12 mouse cellular contexts compared by ENCODE assay signal in genomic region chr16:62355830-62356270, GRCm38 (mm10).
DNase-seq lines count a peak whose midpoint lies in the region; ATAC-seq and TF ChIP-seq lines count a peak whose summit lies in the region.
"Had no signal": no experiment of that assay in that cellular context is flagged by ENCODE, and none has a peak within 500 bp of the region (broad histone marks: within the 10 kb centered on the region; RNA-seq: fewer than 3 reads in every experiment).

No protein-coding gene starts in this region.

- no peak for TF ChIP-seq CTCF in hindbrain, postnatal 0 days (IDR thresholded peaks at IDR 0.05; ENCODE audit: low read depth)
- TF ChIP-seq CTCF in olfactory bulb, adult 2 months (IDR thresholded peaks at IDR 0.05; ENCODE audit: insufficient read depth, low read depth, low read length) = no peak

- no peak for TF ChIP-seq POLR2A in olfactory bulb, adult 2 months (IDR thresholded peaks at IDR 0.05; ENCODE audit: insufficient read depth, low read depth, low read length)

- no peak overlapping the region for H3K4me2 ChIP-seq in embryonic facial prominence, embryonic 11.5 days (ENCODE audit: low read depth, low read length)
- peak overlapping the region; percentile 13 for H3K4me2 ChIP-seq in forebrain, embryonic 14.5 days (ENCODE audit: low read length)
- peak overlapping the region; percentile 26 for H3K4me2 ChIP-seq in hindbrain, postnatal 0 days (ENCODE audit: low read depth, low read length)
- no peak overlapping the region for H3K4me2 ChIP-seq in heart, embryonic 11.5 days
- H3K4me2 ChIP-seq: embryonic facial prominence, embryonic 12.5 days had no signal

- H3K36me3 ChIP-seq in embryonic facial prominence, embryonic 11.5 days (replicated peaks; ENCODE audit: control insufficient read depth, insufficient read depth, low read depth, low read length) = no peaks in the 10 kb centered on the region
- H3K36me3 ChIP-seq in embryonic facial prominence, embryonic 10.5 days (replicated peaks) = no peaks in the 10 kb centered on the region
- no peaks in the 10 kb centered on the region for H3K36me3 ChIP-seq in forebrain, embryonic 14.5 days (ENCODE audit: control insufficient read depth, insufficient read depth, low read length)
- no peaks in the 10 kb centered on the region for H3K36me3 ChIP-seq in hindbrain, postnatal 0 days (ENCODE audit: insufficient read depth, low read length)
- no peaks in the 10 kb centered on the region for H3K36me3 ChIP-seq in heart, embryonic 11.5 days (ENCODE audit: control insufficient read depth, insufficient read depth, low read length)
- H3K36me3 ChIP-seq: embryonic facial prominence, embryonic 12.5 days had no signal

- intact Hi-C loops in heart, postnatal 14 days (cut with DNase I) = no loop called here

- 0 out of 2 replicates have a peak, but pooled peaks have one; percentile 29 for ATAC-seq in embryonic facial prominence, embryonic 11.5 days (replicated peaks; ENCODE audit: insufficient number of reproducible peaks, low FRiP score, low TSS enrichment, low read depth)
- peak; percentile 96 for ATAC-seq in forebrain, embryonic 14.5 days
- ATAC-seq in hindbrain, postnatal 0 days = peak; percentile 80
- no peak for ATAC-seq in heart, embryonic 11.5 days (replicated peaks; ENCODE audit: insufficient number of reproducible peaks, low FRiP score, low TSS enrichment)

- DNase-seq in embryonic facial prominence, embryonic 11.5 days (ENCODE audit: low spot score) = peak; percentile 2
- DNase-seq in embryonic facial prominence, embryonic 10.5 days (ENCODE audit: low spot score) = no peak
- DNase-seq in forebrain, embryonic 14.5 days (ENCODE audit: low spot score) = peak; percentile 88
- peak; percentile 61 for DNase-seq in hindbrain, postnatal 0 days (ENCODE audit: low spot score)
- no peak for DNase-seq in heart, postnatal 14 days
- no peak for DNase-seq in gastrocnemius, postnatal 10 days
- DNase-seq: cerebellum, adult 18-20 months; thymus, adult 18-20 months had no signal

- WGBS in embryonic facial prominence, embryonic 11.5 days = 52% methylated on average over 8 of the region's 8 CpGs
- WGBS in embryonic facial prominence, embryonic 10.5 days = 57% methylated on average over 8 of the region's 8 CpGs
- 4% methylated on average over 8 of the region's 8 CpGs for WGBS in forebrain, embryonic 14.5 days
- WGBS in hindbrain, postnatal 0 days = 10% methylated on average over 8 of the region's 8 CpGs
- 21% methylated on average over 8 of the region's 8 CpGs for WGBS in olfactory bulb, adult 2 months
- 73% methylated on average over 8 of the region's 8 CpGs for whole genome bisulfite sequencing in heart, embryonic 11.5 days (ENCODE audit: insufficient replicate concordance)

- no peak overlapping the region for H3K4me3 ChIP-seq in embryonic facial prominence, embryonic 11.5 days (ENCODE audit: low read depth, low read length)
- no peak overlapping the region for H3K4me3 ChIP-seq in embryonic facial prominence, embryonic 10.5 days
- no peak overlapping the region for H3K4me3 ChIP-seq in forebrain, embryonic 14.5 days (ENCODE audit: low read depth, low read length)
- no peak overlapping the region for H3K4me3 ChIP-seq in hindbrain, postnatal 0 days (ENCODE audit: low read length)
- no peak overlapping the region for H3K4me3 ChIP-seq in olfactory bulb, adult 2 months (ENCODE audit: insufficient read depth, low read depth, low read length)
- no peak overlapping the region for H3K4me3 ChIP-seq in heart, embryonic 11.5 days (ENCODE audit: low read depth, low read length)
- H3K4me3 ChIP-seq: embryonic facial prominence, embryonic 12.5 days; layer of hippocampus, adult 2 months had no signal

- H3K4me1 ChIP-seq in embryonic facial prominence, embryonic 11.5 days (ENCODE audit: control insufficient read depth, insufficient read depth, low read length) = no peaks in the 10 kb centered on the region
- H3K4me1 ChIP-seq in embryonic facial prominence, embryonic 10.5 days = no peaks in the 10 kb centered on the region
- H3K4me1 ChIP-seq in forebrain, embryonic 14.5 days (ENCODE audit: control insufficient read depth, insufficient read depth, low read length) = no peaks in the 10 kb centered on the region; the same call in 1 of the 2 replicates
- H3K4me1 ChIP-seq in hindbrain, postnatal 0 days (ENCODE audit: insufficient read depth, low read length) = no peaks in the 10 kb centered on the region
- no peaks in the 10 kb centered on the region for H3K4me1 ChIP-seq in olfactory bulb, adult 2 months (ENCODE audit: control insufficient read depth, insufficient read depth, low read length)
- H3K4me1 ChIP-seq in heart, embryonic 11.5 days (ENCODE audit: control insufficient read depth, insufficient read depth, low read length) = no peaks in the 10 kb centered on the region
- H3K4me1 ChIP-seq: embryonic facial prominence, embryonic 12.5 days had no signal

- H3K9ac ChIP-seq in embryonic facial prominence, embryonic 11.5 days (replicated peaks; ENCODE audit: low read length) = no peak overlapping the region
- H3K9ac ChIP-seq in forebrain, embryonic 14.5 days (ENCODE audit: low read length) = no peak overlapping the region
- H3K9ac ChIP-seq in hindbrain, postnatal 0 days (replicated peaks; ENCODE audit: low read length) = no peak overlapping the region
- no peak overlapping the region for H3K9ac ChIP-seq in heart, embryonic 11.5 days (ENCODE audit: low read depth, low read length)
- H3K9ac ChIP-seq: embryonic facial prominence, embryonic 12.5 days had no signal

- H3K27me3 ChIP-seq in embryonic facial prominence, embryonic 11.5 days (ENCODE audit: control insufficient read depth, insufficient read depth, low read length) = no peaks in the 10 kb centered on the region
- H3K27me3 ChIP-seq in embryonic facial prominence, embryonic 10.5 days (replicated peaks; ENCODE audit: low read depth, poor library complexity, severe bottlenecking) = no peaks in the 10 kb centered on the region
- no peaks in the 10 kb centered on the region for H3K27me3 ChIP-seq in forebrain, embryonic 14.5 days (replicated peaks; ENCODE audit: control insufficient read depth, insufficient read depth, low read length)
- H3K27me3 ChIP-seq in hindbrain, postnatal 0 days (ENCODE audit: insufficient read depth, low read length) = no peaks in the 10 kb centered on the region
- no peaks in the 10 kb centered on the region for H3K27me3 ChIP-seq in heart, embryonic 11.5 days (ENCODE audit: control insufficient read depth, insufficient read depth, low read length)
- H3K27me3 ChIP-seq: embryonic facial prominence, embryonic 12.5 days had no signal

- H3K27ac ChIP-seq in embryonic facial prominence, embryonic 11.5 days (replicated peaks; ENCODE audit: low read depth, low read length) = no peak overlapping the region
- H3K27ac ChIP-seq in embryonic facial prominence, embryonic 10.5 days (replicated peaks) = no peak overlapping the region
- H3K27ac ChIP-seq in forebrain, embryonic 14.5 days (ENCODE audit: low read depth, low read length) = no peak overlapping the region
- no peak overlapping the region; the same call in 1 of the 2 replicates for H3K27ac ChIP-seq in hindbrain, postnatal 0 days
- H3K27ac ChIP-seq in olfactory bulb, adult 2 months (ENCODE audit: insufficient read depth, low read depth, low read length) = peak overlapping the region; percentile 62; the same call in 1 of the 2 replicates
- H3K27ac ChIP-seq in heart, embryonic 11.5 days (ENCODE audit: low read depth, low read length) = no peak overlapping the region
- H3K27ac ChIP-seq: embryonic facial prominence, embryonic 12.5 days; layer of hippocampus, adult 2 months had no signal

- no peaks in the 10 kb centered on the region for H3K9me3 ChIP-seq in embryonic facial prominence, embryonic 11.5 days (replicated peaks; ENCODE audit: control insufficient read depth, low read length)
- H3K9me3 ChIP-seq in embryonic facial prominence, embryonic 10.5 days = no peaks in the 10 kb centered on the region
- H3K9me3 ChIP-seq in forebrain, embryonic 14.5 days (replicated peaks; ENCODE audit: control insufficient read depth, low read length) = no peaks in the 10 kb centered on the region
- H3K9me3 ChIP-seq in hindbrain, postnatal 0 days (ENCODE audit: low read length) = no peaks in the 10 kb centered on the region
- no peaks in the 10 kb centered on the region for H3K9me3 ChIP-seq in heart, embryonic 11.5 days (replicated peaks; ENCODE audit: control insufficient read depth, low read length)
- H3K9me3 ChIP-seq: embryonic facial prominence, embryonic 12.5 days had no signal

Comparison
In these comparisons a context has a peak if more than half of its experiments do, and no peak if none do; other contexts are left out.
1. DNase-seq: peak in embryonic facial prominence, embryonic 11.5 days (single experiment), forebrain, embryonic 14.5 days (single experiment) and hindbrain, postnatal 0 days (single experiment); none in embryonic facial prominence, embryonic 10.5 days (single experiment), heart, postnatal 14 days (0 of 2) and gastrocnemius, postnatal 10 days (single experiment).
2. H3K4me2 ChIP-seq: peak in forebrain, embryonic 14.5 days (single experiment) and hindbrain, postnatal 0 days (single experiment); none in embryonic facial prominence, embryonic 11.5 days (single experiment) and heart, embryonic 11.5 days (single experiment).